Mouse (Mus musculus) heart, embryonic 15.5 days (tissue): ENCODE measurements around the gene Plscr2. TPM values are rescaled to one million over a fixed set of nuclear protein-coding genes. Genes with fewer than 3 reads are reported as not detected.
A peak's percentile ranks its signal among the peaks of the same experiment; 100 is the strongest.

ENCODE experiments used
- ATAC-seq: fragments of 200-750 bp; cut with Nextera tagmentation; replicated peaks from 2 replicates; pipeline ENCODE4 v1.8.0; 2017; ENCODE audit warnings: low read depth, moderate TSS enrichment; ENCODE audit not compliant: insufficient number of reproducible peaks, insufficient read depth, low FRiP score
- H3K27ac ChIP-seq: fragments of 300-500 bp; sonication (generic); 2 replicates; pipeline ENCODE4 v1.5.1; 2015; ENCODE audit warnings: mild to moderate bottlenecking, inconsistent platforms
- H3K27me3 ChIP-seq: fragments of 300-500 bp; sonication (generic); 2 replicates; pipeline ENCODE4 v1.6.1; 2015; ENCODE audit warnings: inconsistent platforms
- H3K36me3 ChIP-seq: fragments of 300-500 bp; sonication (generic); 2 replicates; pipeline ENCODE4 v1.6.1; 2015; ENCODE audit warnings: mild to moderate bottlenecking, inconsistent platforms
- H3K4me1 ChIP-seq: fragments of 300-500 bp; sonication (generic); replicated peaks from 2 replicates; pipeline ENCODE4 v1.6.1; 2015; ENCODE audit warnings: inconsistent platforms
- H3K4me2 ChIP-seq: fragments of 300-500 bp; sonication (generic); 2 replicates; pipeline ENCODE4 v1.6.1; 2015; ENCODE audit warnings: inconsistent platforms, mild to moderate bottlenecking, moderate library complexity
- H3K4me3 ChIP-seq: fragments of 300-500 bp; sonication (generic); 2 replicates; pipeline ENCODE4 v1.5.1; 2015; ENCODE audit warnings: mild to moderate bottlenecking, inconsistent platforms
- H3K9ac ChIP-seq: fragments of 300-500 bp; sonication (generic); 2 replicates; pipeline ENCODE4 v1.6.1; 2015; ENCODE audit warnings: mild to moderate bottlenecking, inconsistent platforms
- H3K9me3 ChIP-seq: fragments of 300-500 bp; sonication (generic); replicated peaks from 2 replicates; pipeline ENCODE4 v1.6.1; 2016; ENCODE audit warnings: inconsistent platforms
- WGBS: fragments of 180-500 bp; shearing (Covaris S2); methylation state at CpG from one replicate; pipeline ENCODE4 v1.1.7; 2015; ENCODE audit warnings: mixed read lengths; 5-methylcytosine and 5-hydroxymethylcytosine counted together
- polyA plus RNA-seq: library from polyadenylated mRNA; unstranded; fragments of >200 nt; fragmentation: Nextera tagmentation; extraction: Ambion mirVana; gene quantifications from 2 replicates; pipeline ENCODE4 v1.2.1, GENCODE M21; 2015

Gene Plscr2
- polyA plus RNA-seq, 1 experiment from 2014 or later: 11.5 TPM

DNA sequence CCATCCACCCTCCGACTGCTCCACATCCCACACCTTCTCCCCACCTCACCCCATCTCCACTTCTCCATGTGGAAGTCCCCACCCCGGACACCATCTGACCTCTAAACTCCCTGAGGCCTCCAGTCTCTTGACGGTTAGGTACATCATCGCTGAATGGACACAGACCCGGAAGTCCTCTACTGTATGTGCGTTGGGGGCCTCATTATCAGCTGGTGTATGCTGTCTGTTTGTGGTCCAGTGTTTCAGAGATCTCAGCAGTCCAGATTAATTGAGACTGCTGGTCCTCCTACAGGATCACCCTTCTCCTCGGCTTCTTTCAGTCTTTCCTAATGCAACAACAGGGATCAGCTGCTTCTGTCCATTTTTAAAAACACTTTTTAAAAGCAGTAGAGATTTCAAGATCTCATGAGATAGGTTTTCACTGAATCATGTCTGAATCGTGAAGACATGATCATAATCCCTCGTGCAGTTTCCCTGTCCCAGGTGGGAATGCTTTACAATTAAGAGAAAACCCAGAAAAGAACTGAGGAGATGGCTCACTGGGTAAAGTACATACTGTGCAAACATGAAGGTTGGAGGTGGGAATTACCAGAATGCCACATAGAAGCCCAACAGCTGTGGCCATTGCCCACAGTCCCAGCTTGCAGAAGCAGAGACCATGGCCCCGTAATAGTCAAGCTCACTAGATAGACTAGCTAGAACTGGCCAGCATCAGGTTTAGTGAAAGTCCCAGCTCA is 21.6 kb upstream of the Plscr2 start:
- no peak for ATAC-seq
- Histone ChIP-seq H3K4me1 (peaks cover 10% of the 10 kb centered on the region), H3K9ac (no peak overlapping the region), H3K4me2 (no peak overlapping the region), H3K9me3 (no peaks in the 10 kb centered on the region), H3K27me3 (no peaks in the 10 kb centered on the region), H3K27ac (no peak overlapping the region), H3K36me3 (no peaks in the 10 kb centered on the region), H3K4me3 (no peak overlapping the region)
- WGBS: 87% methylated on average over 10 of the region's 10 CpGs

- Histone ChIP-seq H3K9me3 (no peaks in the 10 kb centered on the region), H3K27me3 (no peaks in the 10 kb centered on the region), H3K4me3 (no peak overlapping the region), H3K9ac (no peak overlapping the region), H3K36me3 (peaks cover 13% of the 10 kb centered on the region; the same call in 1 of the 2 replicates), H3K4me2 (no peak overlapping the region), H3K4me1 (no peaks in the 10 kb centered on the region), H3K27ac (no peak overlapping the region)
- no peak for ATAC-seq
- 53% methylated on average over 7 of the region's 7 CpGs for WGBS
Observed at GRCm38 (mm10) chr9:92260481-92261159, 14.8 kb upstream of the Plscr2 start.

GRCm38 (mm10) chr9:92265719-92266118 is 9.7 kb upstream of the Plscr2 start:
- no peak for ATAC-seq
- Histone ChIP-seq H3K27me3 (no peaks in the 10 kb centered on the region), H3K36me3 (peaks cover 32% of the 10 kb centered on the region), H3K9me3 (no peaks in the 10 kb centered on the region), H3K9ac (no peak overlapping the region), H3K4me1 (peaks cover 2% of the 10 kb centered on the region), H3K4me2 (peak overlapping the region; percentile 50), H3K4me3 (0 out of 2 replicates have a peak overlapping the region, but pooled peaks have one; percentile 0), H3K27ac (no peak overlapping the region)
- 52% methylated on average over 4 of the region's 4 CpGs for WGBS

GRCm38 (mm10) chr9:92266558-92267171 is 8.7 kb upstream of the Plscr2 start:
- Histone ChIP-seq H3K9ac (no peak overlapping the region), H3K27me3 (no peaks in the 10 kb centered on the region), H3K4me2 (no peak overlapping the region), H3K4me3 (no peak overlapping the region), H3K27ac (no peak overlapping the region), H3K9me3 (no peaks in the 10 kb centered on the region), H3K4me1 (peaks cover 7% of the 10 kb centered on the region), H3K36me3 (peaks cover 30% of the 10 kb centered on the region)
- 82% methylated on average over 8 of the region's 8 CpGs for WGBS
- ATAC-seq: no peak

DNA sequence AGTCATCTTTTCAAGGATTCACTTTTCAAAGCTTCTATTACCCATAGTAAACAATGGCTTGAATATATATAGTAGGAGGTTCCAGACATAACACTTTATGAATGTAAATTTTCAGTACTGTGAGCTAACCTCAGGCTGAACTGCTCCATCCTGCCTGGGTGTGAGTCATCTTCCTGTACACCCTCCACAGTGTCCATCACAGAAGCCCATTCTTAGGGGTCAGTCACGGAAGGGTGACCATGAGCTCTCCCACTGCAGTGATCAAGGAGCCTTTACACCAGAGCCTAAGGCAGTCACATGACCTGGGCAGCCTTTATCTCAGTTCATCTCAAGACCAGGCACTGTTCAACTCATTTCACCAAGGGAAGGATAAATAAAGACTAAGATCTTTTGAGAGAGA is 7.7 kb upstream of the Plscr2 start:
- Histone ChIP-seq H3K27ac (no peak overlapping the region), H3K4me3 (no peak overlapping the region), H3K4me1 (peaks cover 7% of the 10 kb centered on the region), H3K4me2 (no peak overlapping the region), H3K36me3 (peaks cover 35% of the 10 kb centered on the region), H3K9me3 (no peaks in the 10 kb centered on the region), H3K27me3 (no peaks in the 10 kb centered on the region), H3K9ac (no peak overlapping the region)
- 77% methylated on average over 1 of the region's 1 CpGs for WGBS
- ATAC-seq: no peak

- ATAC-seq: no peak
- Histone ChIP-seq H3K9ac (no peak overlapping the region), H3K27me3 (no peaks in the 10 kb centered on the region), H3K9me3 (no peaks in the 10 kb centered on the region), H3K4me2 (no peak overlapping the region), H3K4me3 (no peak overlapping the region), H3K27ac (no peak overlapping the region), H3K4me1 (peaks cover 17% of the 10 kb centered on the region), H3K36me3 (peaks cover 35% of the 10 kb centered on the region)
- WGBS: 88% methylated on average over 5 of the region's 5 CpGs
Observed at GRCm38 (mm10) chr9:92269829-92270404, 5.5 kb upstream of the Plscr2 start.

DNA sequence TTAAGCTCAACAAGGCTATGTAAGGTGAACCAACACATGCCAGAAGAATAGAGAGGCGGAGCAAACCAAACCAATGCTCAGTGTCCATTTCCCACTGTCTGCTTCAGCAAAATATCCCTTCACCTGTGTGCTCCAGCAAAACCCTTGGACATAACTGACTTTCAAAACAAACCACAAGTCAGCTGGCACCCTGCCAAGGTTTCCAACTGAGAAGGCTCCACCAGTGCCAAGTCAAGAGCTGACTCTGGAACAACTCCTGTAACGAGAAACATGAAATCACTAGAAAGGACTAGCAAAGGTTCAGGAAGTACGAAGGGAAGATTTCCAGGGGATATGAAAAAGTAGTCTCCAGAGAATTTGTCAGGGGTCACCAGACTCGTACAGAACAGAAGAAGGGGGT is 4.5 kb upstream of the Plscr2 start:
- ATAC-seq: no peak
- H3K9me3 ChIP-seq: no peaks in the 10 kb centered on the region
- H3K27ac ChIP-seq: peak overlapping the region; percentile 47
- WGBS: 31% methylated on average over 4 of the region's 4 CpGs
- peaks cover 35% of the 10 kb centered on the region for H3K36me3 ChIP-seq
- no peak overlapping the region for H3K4me3 ChIP-seq
- no peaks in the 10 kb centered on the region for H3K27me3 ChIP-seq
- H3K4me1 ChIP-seq: peaks cover 25% of the 10 kb centered on the region
- no peak overlapping the region for H3K9ac ChIP-seq
- H3K4me2 ChIP-seq: no peak overlapping the region

- no peaks in the 10 kb centered on the region for H3K27me3 ChIP-seq
- peaks cover 25% of the 10 kb centered on the region; the same call in 1 of the 2 replicates for H3K36me3 ChIP-seq
- H3K27ac ChIP-seq: no peak overlapping the region
- H3K4me2 ChIP-seq: no peak overlapping the region
- WGBS: 80% methylated on average over 4 of the region's 4 CpGs
- H3K4me1 ChIP-seq: peaks cover 27% of the 10 kb centered on the region
- no peak overlapping the region for H3K9ac ChIP-seq
- no peak for ATAC-seq
- H3K9me3 ChIP-seq: no peaks in the 10 kb centered on the region
- no peak overlapping the region for H3K4me3 ChIP-seq
Observed at GRCm38 (mm10) chr9:92272650-92273049, 2.8 kb upstream of the Plscr2 start.

- Histone ChIP-seq H3K27me3 (no peaks in the 10 kb centered on the region), H3K4me3 (no peak overlapping the region)
Observed at GRCm38 (mm10) chr9:92273271-92273670, 2.1 kb upstream of the Plscr2 start.

DNA sequence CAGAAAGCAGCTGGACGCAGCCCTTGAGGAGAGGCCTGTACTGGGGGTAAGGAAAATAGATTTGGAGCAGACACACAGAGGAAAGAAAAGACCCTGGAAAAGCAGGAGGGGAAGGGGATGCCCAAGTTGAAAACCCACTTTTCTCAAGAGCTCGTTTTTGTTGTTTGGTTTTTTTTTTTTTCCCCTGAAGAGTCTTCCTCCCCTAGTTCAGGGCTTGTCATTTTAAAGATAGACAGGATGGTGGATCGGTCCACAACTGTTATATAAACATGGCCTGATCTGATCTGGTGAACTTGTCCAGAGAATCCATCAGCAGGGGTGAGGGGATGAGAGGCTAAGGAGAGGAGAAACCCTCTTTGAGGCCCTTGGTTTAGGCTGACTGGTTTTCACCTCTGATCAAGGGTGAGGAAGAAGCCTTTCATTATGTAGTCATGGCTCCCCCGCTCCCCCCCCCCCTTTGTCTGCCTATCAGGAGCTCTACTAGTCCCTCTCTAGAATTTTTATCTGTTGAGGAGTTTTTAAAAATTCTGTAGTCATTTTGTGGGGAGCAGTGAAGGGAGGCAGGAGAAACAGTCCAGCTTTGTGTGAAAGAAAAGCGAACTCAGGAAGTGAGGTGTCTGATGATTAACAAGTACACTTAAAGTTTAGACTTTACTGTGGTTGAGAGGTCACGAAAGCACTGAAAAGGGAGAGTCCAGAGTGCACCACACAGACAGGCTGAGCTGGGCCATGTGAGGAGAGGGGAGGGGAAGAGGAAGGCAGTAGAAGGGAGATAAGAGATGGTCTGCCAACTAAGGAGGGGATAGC is 1.2 kb upstream of the Plscr2 start:
- Histone ChIP-seq H3K4me1 (peaks cover 27% of the 10 kb centered on the region), H3K4me3 (no peak overlapping the region), H3K4me2 (no peak overlapping the region), H3K27ac (0 out of 2 replicates have a peak overlapping the region, but pooled peaks have one; percentile 27), H3K36me3 (peaks cover 20% of the 10 kb centered on the region; the same call in 1 of the 2 replicates), H3K27me3 (no peaks in the 10 kb centered on the region), H3K9me3 (no peaks in the 10 kb centered on the region), H3K9ac (no peak overlapping the region)
- WGBS: 54% methylated on average over 6 of the region's 6 CpGs
- no peak for ATAC-seq

More at GRCm38 (mm10) chr9:92273271-92273670, 2.1 kb upstream of the Plscr2 start:
- Histone ChIP-seq H3K27ac (no peak overlapping the region), H3K36me3 (peaks cover 20% of the 10 kb centered on the region; the same call in 1 of the 2 replicates), H3K4me2 (no peak overlapping the region), H3K4me1 (peaks cover 27% of the 10 kb centered on the region), H3K9me3 (no peaks in the 10 kb centered on the region), H3K9ac (no peak overlapping the region)
- no peak for ATAC-seq
- WGBS: 82% methylated on average over 2 of the region's 2 CpGs
